Mouse (Mus musculus) thymus, adult 2 months (tissue): ENCODE results near the gene Khdc4. TPM values are rescaled to one million over a fixed set of nuclear protein-coding genes. Genes with fewer than 3 reads are reported as not detected.

Source experiments
- DNase-seq: peaks from one replicate; pipeline ENCODE4 v3.0.0; 2021
- H3K27ac ChIP-seq: fragments of 200-500 bp; 2 replicates; pipeline ENCODE4 v1.5.1; 2012; ENCODE audit warnings: low read length, control low read depth; ENCODE audit not compliant: control insufficient read depth, insufficient read depth
- H3K27me3 ChIP-seq: fragments of 200-500 bp; 2 replicates; pipeline ENCODE4 v1.6.1; 2012; ENCODE audit warnings: mild to moderate bottlenecking, low read length, moderate library complexity, mixed read lengths; ENCODE audit not compliant: control insufficient read depth, insufficient read depth
- H3K36me3 ChIP-seq: fragments of 200-500 bp; 2 replicates; pipeline ENCODE4 v1.6.1; 2012; ENCODE audit warnings: mild to moderate bottlenecking, low read length, moderate library complexity; ENCODE audit not compliant: control insufficient read depth, insufficient read depth
- H3K4me1 ChIP-seq: fragments of 200-500 bp; replicated peaks from 2 replicates; pipeline ENCODE4 v1.6.1; 2012; ENCODE audit warnings: low read length; ENCODE audit not compliant: control insufficient read depth, insufficient read depth
- H3K4me3 ChIP-seq: fragments of 200-500 bp; 2 replicates; pipeline ENCODE4 v1.5.1; 2012; ENCODE audit warnings: mild to moderate bottlenecking, low read length, control low read depth, moderate library complexity; ENCODE audit not compliant: control insufficient read depth, insufficient read depth
- CTCF ChIP-seq: fragments of 200-500 bp; IDR thresholded peaks from 2 replicates; pipeline ENCODE4 v1.5.1; 2012; ENCODE audit warnings: mild to moderate bottlenecking, control low read depth, low read length, moderate library complexity, borderline replicate concordance; ENCODE audit not compliant: control insufficient read depth, poor library complexity, insufficient read depth; ENCODE audit errors: extremely low read depth
- POLR2A ChIP-seq: fragments of 200-500 bp; IDR thresholded peaks from 2 replicates; pipeline ENCODE4 v1.6.1; 2012; ENCODE audit warnings: mild to moderate bottlenecking, low read length, control low read depth, moderate library complexity; ENCODE audit not compliant: control insufficient read depth, poor library complexity, insufficient read depth; ENCODE audit errors: extremely low read depth
- WGBS: fragments of 180-500 bp; shearing (Covaris S2); methylation state at CpG from one replicate; pipeline ENCODE4 v1.1.7; 2018; 5-methylcytosine and 5-hydroxymethylcytosine counted together
- polyA plus RNA-seq: library from polyadenylated mRNA; depleted of rRNA; stranded (reverse); fragments of >200 nt; gene quantifications from 2 replicates; pipeline ENCODE4 v1.2.3, GENCODE M21; 2012

Gene Khdc4
- polyA plus RNA-seq, 1 experiment: 124 TPM

DNA sequence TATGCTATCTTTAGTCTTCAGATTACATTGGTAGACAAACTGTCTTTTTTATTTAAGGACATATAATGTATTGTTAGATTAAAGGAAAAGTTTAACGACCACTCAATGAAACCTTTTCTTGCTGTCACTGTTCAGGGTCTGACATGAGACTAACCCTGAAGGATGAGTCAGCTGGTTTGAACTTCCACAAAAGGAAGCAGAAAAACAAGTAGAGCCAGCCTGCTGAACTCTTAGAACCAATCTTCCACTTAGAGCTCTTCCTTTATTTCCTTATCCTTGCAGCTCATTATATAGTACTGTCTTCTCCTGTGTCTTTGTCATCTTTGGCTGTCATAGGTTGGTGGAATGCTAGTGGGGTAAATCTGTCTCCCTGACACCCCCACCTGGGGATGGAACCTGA lies 32.2 kb downstream of the Khdc4 start:
- Histone ChIP-seq H3K4me1 (peaks cover 5% of the 10 kb centered on the region), H3K4me3 (no peak overlapping the region), H3K36me3 (peaks cover 11% of the 10 kb centered on the region), H3K27me3 (no peaks in the 10 kb centered on the region), H3K27ac (no peak overlapping the region)
- WGBS: 2% methylated on average over 1 of the region's 1 CpGs
- TF ChIP-seq POLR2A (no peak), CTCF (no peak)
- DNase-seq: no peak

DNA sequence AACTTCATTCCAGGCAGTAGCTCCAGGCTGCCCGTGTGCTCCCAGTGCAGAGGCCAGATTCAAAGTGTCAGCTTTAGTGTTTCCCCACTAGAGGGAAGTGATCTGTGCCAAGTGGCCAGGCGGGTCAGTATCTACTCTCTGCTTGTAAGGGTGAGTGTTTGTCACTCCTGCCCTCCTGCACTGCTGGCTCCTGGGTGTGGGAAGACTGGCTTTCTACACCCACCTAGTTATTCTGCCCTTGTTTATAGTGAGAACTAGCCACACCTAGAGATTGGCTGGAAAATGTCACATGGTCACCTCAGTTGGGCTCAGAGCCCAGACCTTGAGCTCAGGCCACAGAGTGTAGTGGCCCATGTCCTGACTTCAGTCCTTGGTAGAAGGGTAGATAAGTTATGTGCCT lies 33.5 kb downstream of the Khdc4 start:
- no peaks in the 10 kb centered on the region for H3K27me3 ChIP-seq
- no peak overlapping the region; the same call in 1 of the 2 replicates for H3K27ac ChIP-seq
- no peaks in the 10 kb centered on the region; the same call in 1 of the 2 replicates for H3K36me3 ChIP-seq
- H3K4me3 ChIP-seq: no peak overlapping the region
- no peak for TF ChIP-seq POLR2A
- TF ChIP-seq CTCF: no peak
- no peak for DNase-seq
- H3K4me1 ChIP-seq: peaks cover 5% of the 10 kb centered on the region
- WGBS: 90% methylated on average over 2 of the region's 2 CpGs

DNA sequence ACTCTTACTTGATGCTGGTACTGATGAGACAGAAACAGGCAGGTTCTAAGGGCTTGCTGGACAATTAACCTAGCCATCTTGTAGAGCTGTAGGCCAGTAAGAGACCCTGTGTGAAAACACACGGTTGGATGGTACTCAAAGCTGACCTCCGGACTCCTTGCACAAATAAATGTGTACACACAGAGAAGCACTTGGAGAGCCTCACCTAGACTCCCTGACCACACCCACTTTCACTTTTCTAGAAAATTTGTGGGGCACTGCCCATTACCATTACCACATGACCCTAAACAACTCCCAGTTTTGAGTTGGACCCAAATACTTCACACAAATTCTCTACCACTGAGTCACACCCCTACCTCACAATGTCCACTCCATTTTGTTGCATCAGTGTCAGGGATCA lies 51.0 kb downstream of the Khdc4 start:
- Histone ChIP-seq H3K27ac (no peak overlapping the region), H3K36me3 (no peaks in the 10 kb centered on the region), H3K27me3 (no peaks in the 10 kb centered on the region), H3K4me1 (no peaks in the 10 kb centered on the region), H3K4me3 (no peak overlapping the region)
- WGBS: 88% methylated on average over 2 of the region's 2 CpGs
- DNase-seq: no peak
- TF ChIP-seq CTCF: no peak
- no peak for TF ChIP-seq POLR2A

DNA sequence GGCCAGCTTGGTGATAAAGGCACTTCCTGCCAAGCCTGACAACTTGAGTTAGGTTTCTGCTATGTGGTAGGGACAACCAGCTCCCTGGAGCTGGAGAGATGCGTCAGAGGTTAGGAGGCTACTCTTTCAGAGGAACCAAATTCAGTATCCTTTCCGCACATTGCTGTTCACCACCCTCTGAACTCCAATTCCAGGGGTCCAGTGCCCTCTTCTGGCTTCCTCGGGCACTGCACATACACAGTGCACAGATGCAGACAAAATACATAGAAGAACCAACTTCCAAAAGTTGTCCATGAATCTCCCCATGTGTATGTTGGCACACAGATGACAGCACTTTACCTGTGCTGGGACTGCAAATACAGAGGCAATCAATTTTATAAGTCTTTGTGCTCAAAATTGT lies 53.0 kb downstream of the Khdc4 start:
- TF ChIP-seq POLR2A: no peak
- H3K27ac ChIP-seq: no peak overlapping the region
- no peaks in the 10 kb centered on the region for H3K36me3 ChIP-seq
- no peak overlapping the region for H3K4me3 ChIP-seq
- DNase-seq: peak; percentile 68
- no peaks in the 10 kb centered on the region for H3K27me3 ChIP-seq
- WGBS: 14% methylated on average over 3 of the region's 3 CpGs
- H3K4me1 ChIP-seq: no peaks in the 10 kb centered on the region

DNA sequence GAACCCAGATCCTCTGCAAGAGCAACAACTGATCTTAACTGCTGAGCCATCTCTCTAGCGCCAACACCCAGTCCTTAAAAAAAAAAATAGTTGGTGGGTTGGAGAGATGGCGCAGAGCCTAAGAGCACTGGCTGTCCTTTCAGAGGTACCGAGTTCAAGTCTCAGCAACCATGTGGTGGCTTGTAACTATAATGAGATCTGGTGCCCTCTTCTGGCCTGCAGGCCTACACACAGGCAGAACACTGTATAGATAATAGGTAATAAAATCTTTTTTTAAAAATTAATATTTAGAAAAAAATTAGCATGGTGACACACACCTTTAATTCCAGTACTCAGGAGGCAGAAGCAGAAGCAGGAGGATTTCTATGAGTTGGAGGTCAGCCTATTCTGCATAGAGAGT lies 54.5 kb downstream of the Khdc4 start:
- 94% methylated on average over 3 of the region's 3 CpGs for WGBS
- DNase-seq: no peak
- TF ChIP-seq POLR2A (no peak), CTCF (no peak)

DNA sequence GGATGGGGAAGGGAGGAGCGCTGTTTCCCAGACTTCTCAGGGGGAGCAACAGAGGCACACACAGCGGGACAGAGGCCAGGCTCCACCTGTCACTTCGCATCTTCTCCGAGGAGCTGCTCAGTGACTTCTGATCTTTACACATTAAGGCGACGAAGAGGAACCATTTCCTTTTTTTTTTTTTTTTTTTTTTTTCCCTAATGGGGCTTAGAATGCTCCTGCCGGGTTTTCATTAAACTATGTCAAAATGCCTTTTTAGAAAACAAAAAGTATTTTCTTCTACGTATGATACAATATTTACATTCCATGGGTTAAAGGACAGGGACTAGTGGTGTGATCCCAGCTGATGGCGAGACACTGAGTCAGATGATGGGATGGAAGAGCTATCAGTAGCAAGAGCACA lies 59.9 kb downstream of the Khdc4 start:
- Histone ChIP-seq H3K4me3 (no peak overlapping the region), H3K4me1 (no peaks in the 10 kb centered on the region; the same call in 1 of the 2 replicates), H3K27me3 (no peaks in the 10 kb centered on the region), H3K36me3 (no peaks in the 10 kb centered on the region), H3K27ac (no peak overlapping the region)
- no peak for DNase-seq
- 85% methylated on average over 9 of the region's 9 CpGs for WGBS
- no peak for TF ChIP-seq CTCF
- no peak for TF ChIP-seq POLR2A

More for the DNA sequence above, 54.5 kb downstream of the Khdc4 start:
- Histone ChIP-seq H3K36me3 (no peaks in the 10 kb centered on the region), H3K27ac (no peak overlapping the region), H3K4me1 (no peaks in the 10 kb centered on the region), H3K27me3 (no peaks in the 10 kb centered on the region), H3K4me3 (no peak overlapping the region)

DNA sequence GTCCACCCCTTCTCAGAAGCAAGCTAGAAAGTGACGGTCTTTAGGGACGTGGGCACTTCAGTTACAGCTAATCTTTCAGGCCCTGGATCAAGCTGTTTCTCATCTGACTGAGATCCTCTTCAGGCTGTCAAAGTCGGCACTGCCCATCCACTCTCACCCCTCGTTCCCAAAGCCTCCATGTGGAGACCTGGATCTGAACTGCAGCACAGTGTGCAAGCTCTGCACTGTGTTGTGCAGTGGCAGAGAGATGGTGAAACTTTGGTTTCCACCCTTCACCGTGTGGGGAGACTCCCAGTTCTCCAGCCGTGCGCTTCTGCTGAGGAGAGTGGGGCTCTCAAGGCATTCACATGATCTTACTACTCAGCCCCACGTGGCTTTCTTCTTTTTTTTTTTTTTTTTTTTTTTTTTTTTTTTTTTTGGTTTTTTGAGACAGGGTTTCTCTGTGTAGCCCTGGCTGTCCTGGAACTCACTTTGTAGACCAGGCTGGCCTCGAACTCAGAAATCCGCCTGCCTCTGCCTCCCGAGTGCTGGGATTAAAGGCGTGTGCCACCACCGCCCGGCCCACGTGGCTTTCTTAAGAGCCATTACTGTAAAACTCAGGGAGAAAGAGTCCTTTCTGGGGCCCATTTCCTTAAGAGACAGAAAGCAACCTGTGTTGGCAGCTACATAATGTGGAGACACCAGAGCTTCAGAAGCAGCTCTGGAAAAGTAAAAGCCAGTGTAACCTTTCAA lies 60.7 kb downstream of the Khdc4 start:
- no peak for DNase-seq
- WGBS: 88% methylated on average over 15 of the region's 15 CpGs
- Histone ChIP-seq H3K27ac (no peak overlapping the region), H3K36me3 (no peaks in the 10 kb centered on the region), H3K4me3 (no peak overlapping the region), H3K27me3 (no peaks in the 10 kb centered on the region), H3K4me1 (no peaks in the 10 kb centered on the region; the same call in 1 of the 2 replicates)
- TF ChIP-seq POLR2A (no peak), CTCF (no peak)
